Mouse (Mus musculus) intestine, embryonic 14.5 days (tissue): ENCODE measurements at regions not wholly inside any gene's neighbourhood (a gene's known extent, or its start where the extent isn't known, plus 50 kb on each side); places are given as distances from the start of the nearest gene placed in this dataset.
A peak's percentile ranks its signal among the peaks of the same experiment; 100 is the strongest.
"Not testable (repeated sequence)": the region's sequence is repeated elsewhere in the genome, so short reads cannot be mapped to it uniquely, and the experiment has no call there.

Experiments
- ATAC-seq: fragments of 200-750 bp; cut with Nextera tagmentation; replicated peaks from 2 replicates; pipeline ENCODE4 v1.8.0; 2017; ENCODE audit warnings: low read depth, moderate number of reproducible peaks, moderate TSS enrichment, moderate library complexity; ENCODE audit not compliant: low FRiP score, low TSS enrichment
- DNase-seq: peaks from one replicate; pipeline ENCODE4 v3.0.0-alpha.2; 2018; ENCODE audit warnings: low spot score
- H3K27ac ChIP-seq: fragments of 300-500 bp; sonication (generic); 2 replicates; pipeline ENCODE4 v1.5.1; 2014; ENCODE audit warnings: low read depth, mild to moderate bottlenecking, control low read depth
- H3K27me3 ChIP-seq: fragments of 300-500 bp; sonication (generic); replicated peaks from 2 replicates; pipeline ENCODE4 v1.6.1; 2014; ENCODE audit warnings: low read length, control low read depth; ENCODE audit not compliant: control insufficient read depth, insufficient read depth
- H3K36me3 ChIP-seq: fragments of 300-500 bp; sonication (generic); 2 replicates; pipeline ENCODE4 v1.6.1; 2014; ENCODE audit warnings: low read length, control low read depth; ENCODE audit not compliant: control insufficient read depth, insufficient read depth
- H3K4me1 ChIP-seq: fragments of 300-500 bp; sonication (generic); replicated peaks from 2 replicates; pipeline ENCODE4 v1.6.1; 2014; ENCODE audit warnings: low read length, control low read depth, mixed read lengths; ENCODE audit not compliant: control insufficient read depth, insufficient read depth
- H3K4me2 ChIP-seq: fragments of 300-500 bp; sonication (generic); 2 replicates; pipeline ENCODE4 v1.6.1; 2014; ENCODE audit warnings: low read length
- H3K4me3 ChIP-seq: fragments of 300-500 bp; sonication (generic); 2 replicates; pipeline ENCODE4 v1.5.1; 2014; ENCODE audit warnings: low read depth, low read length, control low read depth, mixed read lengths
- H3K9ac ChIP-seq: fragments of 300-500 bp; sonication (generic); 2 replicates; pipeline ENCODE4 v1.6.1; 2014; ENCODE audit warnings: mild to moderate bottlenecking, low read length
- H3K9me3 ChIP-seq: fragments of 300-500 bp; sonication (generic); 2 replicates; pipeline ENCODE4 v1.6.1; 2016; ENCODE audit warnings: low read length, control low read depth; ENCODE audit not compliant: control insufficient read depth
- whole genome bisulfite sequencing: fragments of 180-500 bp; shearing (Covaris S2); extraction: QIAGEN DNeasy Blood & Tissue Kit; methylation state at CpG from one replicate; pipeline ENCODE4 v1.1.7; 2014; 5-methylcytosine and 5-hydroxymethylcytosine counted together

GRCm38 (mm10) chr10:91447974-91448703 is 267.0 kb upstream of the Tmpo start:
- Histone ChIP-seq H3K9ac (no peak overlapping the region), H3K36me3 (no peaks in the 10 kb centered on the region), H3K27ac (no peak overlapping the region), H3K4me3 (no peak overlapping the region), H3K4me1 (no peaks in the 10 kb centered on the region), H3K27me3 (no peaks in the 10 kb centered on the region), H3K4me2 (no peak overlapping the region), H3K9me3 (no peaks in the 10 kb centered on the region)
- ATAC-seq: no peak
- 40% methylated on average over 10 of the region's 10 CpGs for WGBS
- peak; percentile 42 for DNase-seq

GRCm38 (mm10) chr10:91443321-91443720 is 262.2 kb upstream of the Tmpo start:
- Histone ChIP-seq H3K4me2 (no peak overlapping the region), H3K9me3 (no peaks in the 10 kb centered on the region), H3K4me3 (no peak overlapping the region), H3K9ac (no peak overlapping the region), H3K4me1 (no peaks in the 10 kb centered on the region), H3K36me3 (no peaks in the 10 kb centered on the region), H3K27me3 (no peaks in the 10 kb centered on the region), H3K27ac (no peak overlapping the region)
- ATAC-seq (no peak), DNase-seq (no peak)
- 60% methylated on average over 2 of the region's 2 CpGs for WGBS

- ATAC-seq (no peak), DNase-seq (no peak)
- H3K27ac ChIP-seq: no peak overlapping the region
- no peaks in the 10 kb centered on the region for H3K9me3 ChIP-seq
- no peak overlapping the region for H3K4me3 ChIP-seq
- no peaks in the 10 kb centered on the region for H3K36me3 ChIP-seq
- no peak overlapping the region for H3K9ac ChIP-seq
- WGBS: 83% methylated on average over 3 of the region's 3 CpGs
- H3K4me2 ChIP-seq: no peak overlapping the region
- H3K27me3 ChIP-seq: no peaks in the 10 kb centered on the region
- no peaks in the 10 kb centered on the region; the same call in 1 of the 2 replicates for H3K4me1 ChIP-seq
Observed at GRCm38 (mm10) chr10:91440051-91440450, 258.9 kb upstream of the Tmpo start.

- Histone ChIP-seq H3K36me3 (no peaks in the 10 kb centered on the region), H3K9ac (no peak overlapping the region), H3K27me3 (no peaks in the 10 kb centered on the region), H3K9me3 (no peaks in the 10 kb centered on the region), H3K27ac (no peak overlapping the region), H3K4me1 (no peaks in the 10 kb centered on the region; the same call in 1 of the 2 replicates), H3K4me2 (no peak overlapping the region), H3K4me3 (no peak overlapping the region)
- ATAC-seq (no peak), DNase-seq (no peak)
- WGBS: 90% methylated on average over 5 of the region's 5 CpGs
Observed at GRCm38 (mm10) chr10:91437917-91438316, 256.8 kb upstream of the Tmpo start.

GRCm38 (mm10) chr10:91436091-91436569 is 255.0 kb upstream of the Tmpo start:
- DNase-seq (peak; percentile 57), ATAC-seq (peak; percentile 26)
- Histone ChIP-seq H3K27ac (no peak overlapping the region), H3K36me3 (no peaks in the 10 kb centered on the region), H3K27me3 (no peaks in the 10 kb centered on the region), H3K9me3 (no peaks in the 10 kb centered on the region), H3K4me2 (peak overlapping the region; percentile 9; the same call in 1 of the 2 replicates), H3K4me3 (no peak overlapping the region), H3K4me1 (no peaks in the 10 kb centered on the region; the same call in 1 of the 2 replicates), H3K9ac (no peak overlapping the region)
- WGBS: 9% methylated on average over 9 of the region's 9 CpGs

- Histone ChIP-seq H3K4me3 (no peak overlapping the region), H3K27ac (no peak overlapping the region)
Observed at GRCm38 (mm10) chr10:91430281-91430680, 249.2 kb upstream of the Tmpo start.

GRCm38 (mm10) chr10:91426584-91426983 is 245.5 kb upstream of the Tmpo start:
- DNase-seq (no peak), ATAC-seq (no peak)
- no peaks in the 10 kb centered on the region for H3K9me3 ChIP-seq
- WGBS: 76% methylated on average over 3 of the region's 3 CpGs
- no peaks in the 10 kb centered on the region for H3K27me3 ChIP-seq
- H3K4me2 ChIP-seq: no peak overlapping the region
- no peak overlapping the region for H3K27ac ChIP-seq
- no peaks in the 10 kb centered on the region for H3K36me3 ChIP-seq
- no peak overlapping the region for H3K4me3 ChIP-seq
- peaks cover 6% of the 10 kb centered on the region; the same call in 1 of the 2 replicates for H3K4me1 ChIP-seq
- no peak overlapping the region for H3K9ac ChIP-seq

More at GRCm38 (mm10) chr10:91430281-91430680, 249.2 kb upstream of the Tmpo start:
- Histone ChIP-seq H3K27me3 (no peaks in the 10 kb centered on the region), H3K4me1 (peaks cover 6% of the 10 kb centered on the region; the same call in 1 of the 2 replicates), H3K9me3 (no peaks in the 10 kb centered on the region), H3K36me3 (no peaks in the 10 kb centered on the region), H3K9ac (no peak overlapping the region), H3K4me2 (peak overlapping the region; percentile 28)
- ATAC-seq: no peak
- DNase-seq: no peak
- 16% methylated on average over 5 of the region's 5 CpGs for WGBS

GRCm38 (mm10) chr10:91425625-91426385 is 244.7 kb upstream of the Tmpo start:
- DNase-seq, H3K4me3 ChIP-seq, H3K4me1 ChIP-seq, H3K27me3 ChIP-seq, H3K9ac ChIP-seq, ATAC-seq, H3K4me2 ChIP-seq, H3K27ac ChIP-seq, H3K36me3 ChIP-seq, H3K9me3 ChIP-seq: not testable (repeated sequence)
- WGBS: 85% methylated on average over 7 of the region's 7 CpGs
